Mouse (Mus musculus) fibroblast of lung, adult 2 months (primary cell): ENCODE data around the gene Cdc7.
"Not testable (repeated sequence)": the region's sequence is repeated elsewhere in the genome, so short reads cannot be mapped to it uniquely, and the experiment has no call there.

Experiments
- DNase-seq: peaks from one replicate; pipeline ENCODE4 v3.0.0-alpha.2; 2011; ENCODE audit warnings: low read depth

The Cdc7 gene

DNA sequence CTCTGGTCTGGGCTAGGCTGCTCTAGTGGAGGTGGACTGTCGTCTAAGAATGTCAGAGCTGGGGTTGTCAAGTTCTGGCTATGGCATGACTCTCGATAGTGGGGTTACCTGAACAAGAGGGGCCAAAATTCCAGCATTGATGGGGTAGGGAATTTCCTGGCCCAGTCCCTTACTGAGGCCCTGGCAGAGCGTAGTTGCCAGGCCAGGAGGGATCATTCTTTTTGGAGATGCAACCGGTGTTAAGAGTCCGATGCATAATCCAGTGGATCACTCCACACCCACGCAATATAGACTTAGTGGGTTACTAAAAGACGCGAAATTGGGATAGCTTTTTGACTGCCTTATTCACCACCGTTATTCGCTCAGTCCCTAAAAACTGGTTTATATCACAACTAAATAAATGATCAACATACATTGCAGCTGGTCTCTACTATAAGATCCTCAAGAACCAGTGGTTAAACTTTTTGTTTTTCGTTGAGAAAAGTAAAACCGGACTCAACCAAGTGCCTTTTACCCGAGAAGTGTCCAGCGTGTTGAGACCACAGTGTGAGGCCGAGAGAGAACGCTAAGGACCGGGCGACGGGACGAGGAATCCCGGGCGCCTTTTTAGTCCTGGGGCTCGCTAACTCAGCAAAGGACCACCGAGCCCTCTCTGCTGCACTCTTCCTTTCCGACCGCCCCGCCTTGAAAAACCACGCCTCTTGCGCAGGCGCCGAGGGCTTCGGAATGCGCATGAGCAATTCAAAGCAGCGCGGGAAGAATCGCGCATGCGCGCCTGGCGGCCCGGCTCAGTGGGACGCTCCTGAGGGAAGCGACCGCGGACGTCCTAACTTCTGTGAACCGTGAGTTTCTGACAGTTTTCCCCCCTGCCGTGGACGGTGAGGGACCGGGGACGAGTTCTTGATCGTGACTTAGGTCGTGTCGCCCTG, at the start of gene Cdc7:
Cdc7 (plus strand) TSS at position 739 of the 929 bp plus-strand sequence.
- DNase-seq = peak; percentile 67

DNA sequence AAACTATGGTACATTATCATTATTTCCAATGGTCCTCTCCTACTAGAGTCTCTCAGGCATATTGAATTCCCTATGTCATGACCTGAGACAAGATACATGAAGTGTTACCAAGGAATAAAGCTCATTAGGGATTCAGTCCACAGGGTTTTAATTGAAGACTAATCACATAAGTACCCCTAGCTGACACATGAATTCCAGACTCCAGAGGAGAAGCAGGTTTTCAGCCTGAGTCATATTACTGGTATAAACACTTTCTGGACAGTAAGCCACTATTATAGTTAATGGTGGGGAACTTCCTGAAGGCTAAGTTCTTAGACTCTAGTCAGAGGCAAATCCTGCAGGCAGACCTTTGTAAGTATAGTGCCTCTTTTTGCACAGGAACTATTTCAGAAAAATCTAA, 44.8 kb upstream of the Cdc7 start:
- no peak for DNase-seq

DNA sequence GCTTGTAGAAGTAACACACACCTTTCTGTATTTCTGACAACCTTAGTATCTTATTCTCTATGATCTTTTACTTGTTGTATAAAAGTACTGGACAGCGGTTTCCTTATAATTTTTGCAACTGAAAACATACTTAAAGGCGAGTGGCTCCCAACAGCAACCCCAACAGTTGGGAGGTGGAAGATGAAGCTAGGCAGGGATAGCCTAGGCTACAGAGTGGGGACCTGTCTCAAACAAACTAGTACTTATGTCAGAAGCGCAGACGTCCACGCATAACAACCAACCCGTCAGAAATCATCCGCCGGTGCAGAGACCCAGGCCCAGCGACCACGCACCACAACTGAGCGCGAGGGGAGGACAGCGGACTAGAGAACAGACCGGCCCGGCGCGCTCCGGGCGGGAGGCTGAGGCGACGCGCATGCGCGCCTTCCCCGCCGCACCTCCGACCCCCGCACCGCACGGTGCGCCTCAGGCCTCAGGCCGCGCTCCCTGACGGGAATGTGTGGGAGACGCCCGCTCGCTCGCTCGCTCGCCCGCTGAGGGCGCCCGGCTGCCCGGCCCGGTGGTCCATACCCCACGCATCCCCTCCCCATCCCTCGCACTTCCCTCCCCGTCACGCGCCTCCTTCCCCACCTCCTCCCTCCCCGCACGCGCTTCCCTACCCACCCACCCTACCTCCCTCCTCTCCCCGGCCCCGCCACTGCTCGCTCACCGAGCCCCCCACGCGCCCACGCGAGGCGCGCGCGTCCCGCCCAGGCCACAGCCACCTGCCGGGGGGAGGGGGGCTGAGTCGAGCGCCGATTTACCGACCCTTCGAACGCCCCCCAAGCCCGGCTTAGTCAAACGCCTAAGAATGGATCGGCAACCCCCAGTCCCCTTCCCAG, 38.4 kb upstream of the Cdc7 start, which contains the start of gene Hfm1:
Hfm1 (minus strand) TSS at position 834 of the 881 bp plus-strand sequence.
- DNase-seq = no peak

DNA sequence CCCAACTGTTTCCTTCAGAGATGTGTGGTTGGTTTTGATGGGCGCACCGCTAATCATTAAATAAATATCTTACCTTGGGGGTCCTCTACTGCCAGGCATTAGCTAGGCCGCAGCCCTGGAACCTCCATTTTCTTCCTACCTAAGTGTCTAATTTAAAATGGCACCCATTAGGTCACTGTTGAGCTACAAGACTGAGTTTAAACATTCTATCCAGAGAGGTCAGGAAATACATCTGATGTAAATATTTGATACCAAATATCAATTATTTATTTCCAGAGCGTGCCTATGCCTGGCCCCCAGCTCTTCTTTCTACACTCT, 37.8 kb upstream of the Cdc7 start:
- DNase-seq = no peak

DNA sequence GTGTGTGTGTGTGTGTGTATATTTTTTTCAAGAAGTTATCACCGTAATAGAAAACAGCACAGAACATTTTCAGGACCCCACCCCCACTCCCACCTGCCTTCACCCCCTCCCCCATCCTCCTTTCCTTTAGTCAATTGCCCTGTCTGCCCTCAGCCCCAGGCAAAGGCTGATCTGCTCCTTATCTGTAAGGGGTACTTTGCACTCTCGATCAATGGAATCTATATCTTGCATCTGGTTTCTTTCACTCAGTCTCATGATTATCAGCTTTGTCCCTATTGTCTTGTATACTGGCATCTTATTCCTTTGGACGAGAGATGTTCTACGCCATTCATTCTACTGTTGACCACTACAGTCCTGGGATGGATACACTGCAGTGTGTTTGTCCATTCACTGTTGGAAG, 36.1 kb upstream of the Cdc7 start:
- DNase-seq = no peak

DNA sequence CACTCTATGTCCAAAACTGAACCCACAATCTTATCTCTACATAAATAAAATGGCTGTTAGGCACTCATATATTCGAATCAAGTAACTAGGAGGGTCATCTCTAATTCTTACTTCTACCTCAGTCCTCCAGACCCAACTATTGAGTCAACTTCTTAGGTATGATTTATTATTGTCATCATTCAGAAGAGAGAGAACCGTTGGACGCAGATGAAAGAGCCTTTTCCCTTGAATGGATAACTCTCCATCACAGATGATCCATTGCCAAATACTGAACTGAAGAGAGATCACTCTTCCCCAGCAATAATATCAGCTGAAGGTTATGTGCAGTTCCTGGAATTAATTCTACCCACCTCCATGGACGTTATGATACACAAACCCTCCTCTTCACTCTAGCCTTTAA, 17.8 kb upstream of the Cdc7 start:
- no peak for DNase-seq

DNA sequence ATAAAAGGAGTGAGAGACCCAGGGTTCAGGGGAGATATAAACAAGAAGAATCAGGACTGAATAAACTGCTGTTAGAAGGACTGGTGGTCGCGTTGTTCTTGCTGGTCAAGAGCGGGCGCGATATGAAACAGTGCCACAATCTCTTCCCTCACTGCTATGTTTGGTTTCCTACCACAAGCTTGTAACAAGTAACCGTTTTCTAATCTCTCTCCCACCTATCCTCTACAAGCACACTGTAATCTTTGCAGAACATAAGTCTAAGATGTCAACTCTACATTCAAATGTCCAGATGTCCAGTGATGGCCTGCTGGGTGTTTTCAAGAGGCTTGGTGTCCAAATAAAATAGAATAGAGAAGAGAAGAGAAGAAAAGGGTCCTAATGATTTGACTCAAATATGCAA, 15.4 kb upstream of the Cdc7 start:
- no peak for DNase-seq

DNA sequence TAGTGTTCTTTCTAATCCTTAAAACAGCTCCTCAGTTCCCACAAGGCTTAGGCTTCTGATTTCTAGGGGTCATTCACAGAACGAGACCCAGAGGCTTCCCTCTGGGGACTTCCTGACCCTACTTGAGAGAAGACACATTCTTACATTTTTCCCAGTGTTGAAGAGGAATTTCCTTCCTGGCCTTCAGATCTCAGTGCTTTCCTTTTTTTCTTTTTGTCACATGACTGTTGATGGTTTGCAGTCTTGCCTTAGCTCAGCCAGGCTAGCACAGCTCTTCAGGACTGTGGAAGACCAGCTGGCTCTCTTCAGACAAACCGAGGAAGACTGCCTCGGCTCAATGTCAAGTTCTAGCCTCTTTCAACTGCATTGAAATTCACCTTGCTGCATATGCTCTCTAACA, 7.7 kb upstream of the Cdc7 start:
- DNase-seq = no peak

DNA sequence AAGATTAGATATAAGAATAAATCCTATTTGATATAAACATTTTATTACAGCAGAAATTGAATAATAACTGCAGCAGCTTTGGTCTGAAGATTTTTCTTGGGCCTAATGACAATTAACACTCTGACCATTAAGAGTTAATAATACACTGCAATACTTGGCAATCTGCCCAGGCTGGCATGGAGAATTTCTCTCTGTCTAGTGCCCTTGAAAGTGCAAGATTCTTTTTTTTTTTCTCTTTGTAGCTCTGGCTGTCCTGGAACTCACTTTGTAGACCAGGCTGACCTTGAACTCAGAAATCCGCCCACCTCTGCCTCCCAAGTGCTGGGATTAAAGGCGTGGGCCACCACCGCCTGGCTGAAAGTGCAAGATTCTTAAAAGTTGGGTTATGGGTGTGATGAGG, 5.1 kb upstream of the Cdc7 start:
- no peak for DNase-seq

DNA sequence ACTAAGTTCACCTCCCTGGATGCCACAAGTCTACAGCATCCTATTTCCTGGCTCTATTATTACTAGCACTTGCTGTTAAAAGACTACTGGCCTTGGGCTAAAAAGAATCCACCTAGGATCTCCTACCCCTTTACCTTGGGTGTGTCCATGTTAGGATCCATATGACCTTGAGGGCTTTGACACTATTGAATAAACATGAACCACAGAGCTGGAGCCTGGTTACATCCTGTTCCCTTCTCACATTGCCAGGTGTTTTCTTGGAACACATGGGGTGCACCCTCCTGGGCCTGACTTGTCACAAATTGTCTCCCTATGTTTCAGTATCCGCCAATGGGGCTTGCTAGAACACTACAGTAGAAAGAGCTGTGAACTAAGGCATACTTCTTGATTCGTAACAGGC, 3.7 kb upstream of the Cdc7 start:
- no peak for DNase-seq

DNA sequence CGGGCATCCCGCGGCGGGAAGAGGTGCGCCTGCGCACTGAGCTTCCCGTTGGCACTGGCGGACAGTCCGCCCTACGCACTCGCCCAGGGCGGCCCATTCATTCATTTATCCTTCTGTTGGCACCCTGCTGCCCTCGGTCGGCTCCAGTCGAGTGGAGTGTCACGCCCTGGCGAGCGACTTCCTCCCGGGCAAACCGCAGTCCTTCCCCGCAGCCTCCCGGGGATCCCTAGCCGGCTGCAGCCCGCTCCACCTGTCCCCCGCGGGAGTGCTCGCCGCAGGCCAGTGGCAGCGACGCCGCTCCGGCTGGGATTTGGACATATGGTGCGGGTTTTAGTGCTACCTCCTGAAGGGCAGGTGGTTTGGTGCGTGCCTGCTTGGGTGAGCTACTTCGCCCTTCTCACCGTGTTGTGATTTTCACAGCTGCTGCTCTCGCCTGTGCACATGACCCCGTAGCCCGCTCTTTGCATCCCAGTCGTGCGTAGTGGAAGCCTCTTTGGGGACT, 442 bp downstream of the Cdc7 start:
- no peak for DNase-seq

DNA sequence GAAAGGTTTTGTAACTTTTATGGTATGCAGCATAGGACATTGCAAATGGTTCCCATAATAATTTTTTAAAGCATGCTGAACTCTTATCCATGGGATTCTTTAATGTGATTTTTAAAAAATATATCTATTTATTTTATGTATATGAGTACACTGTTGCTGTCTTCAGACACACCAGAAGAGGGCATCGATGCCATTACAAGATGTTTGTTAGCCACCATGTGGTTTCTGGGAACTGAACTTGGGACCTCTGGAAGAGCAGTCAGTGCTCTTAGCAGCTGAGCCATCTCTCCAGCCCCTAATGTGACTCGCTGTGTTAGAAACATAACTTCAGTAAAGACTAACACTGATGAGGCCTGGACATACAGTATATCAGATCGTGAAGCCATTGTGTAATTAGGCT, 2.3 kb downstream of the Cdc7 start:
- no peak for DNase-seq

DNA sequence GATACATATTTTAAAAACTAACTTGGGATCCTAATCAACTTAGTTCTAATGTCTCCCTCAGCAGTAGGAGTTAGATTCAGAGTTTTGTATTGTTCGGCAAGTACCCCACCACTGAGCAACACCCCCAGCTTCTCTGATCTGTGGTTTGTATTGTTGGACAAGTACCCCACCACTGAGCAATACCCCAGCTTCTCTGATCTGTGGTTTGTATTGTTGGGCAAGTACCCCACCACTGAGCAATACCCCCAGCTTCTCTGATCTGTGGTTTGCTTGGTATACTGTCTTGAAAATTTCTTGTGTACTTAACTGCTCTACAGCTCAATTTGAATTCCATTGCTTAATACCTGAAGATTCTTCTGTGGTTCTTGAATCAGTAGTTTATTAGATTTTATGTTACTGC, 3.5 kb downstream of the Cdc7 start:
- DNase-seq = no peak

DNA sequence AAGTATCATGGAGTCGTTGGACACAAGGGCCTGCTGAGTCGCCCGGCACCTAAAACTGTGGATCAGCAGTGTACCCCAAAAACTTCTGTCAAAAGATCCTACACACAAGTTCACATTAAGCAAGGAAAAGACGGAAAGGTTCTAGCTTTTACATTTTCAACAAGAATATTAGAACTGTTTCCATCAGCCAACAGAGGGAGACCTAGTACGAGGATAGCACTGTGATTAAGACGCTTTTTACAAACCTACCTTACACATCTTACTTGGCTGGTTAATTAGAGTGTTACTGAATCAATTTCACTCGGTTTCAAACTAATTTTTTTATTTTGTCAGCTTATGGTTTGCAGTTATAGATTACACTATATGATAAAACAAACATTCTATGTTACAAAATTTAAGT, 9.8 kb downstream of the Cdc7 start:
- no peak for DNase-seq

DNA sequence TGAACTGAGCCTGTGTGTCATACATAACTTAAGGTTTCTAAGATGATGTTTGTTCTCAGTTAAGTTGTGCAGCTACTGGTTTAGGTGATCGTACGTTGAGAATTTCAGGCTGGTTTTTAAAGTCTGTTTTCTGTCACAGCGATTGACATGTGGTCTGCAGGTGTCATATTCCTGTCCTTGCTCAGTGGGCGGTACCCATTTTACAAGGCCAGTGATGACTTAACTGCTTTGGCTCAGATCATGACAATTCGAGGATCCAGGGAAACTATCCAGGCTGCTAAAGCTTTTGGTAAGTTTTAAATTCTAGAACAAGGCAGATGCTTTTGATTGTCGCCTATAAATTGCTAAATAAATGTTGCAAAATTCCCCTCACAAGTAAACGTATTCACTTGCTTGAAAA, 15.0 kb downstream of the Cdc7 start:
- DNase-seq = no peak

DNA sequence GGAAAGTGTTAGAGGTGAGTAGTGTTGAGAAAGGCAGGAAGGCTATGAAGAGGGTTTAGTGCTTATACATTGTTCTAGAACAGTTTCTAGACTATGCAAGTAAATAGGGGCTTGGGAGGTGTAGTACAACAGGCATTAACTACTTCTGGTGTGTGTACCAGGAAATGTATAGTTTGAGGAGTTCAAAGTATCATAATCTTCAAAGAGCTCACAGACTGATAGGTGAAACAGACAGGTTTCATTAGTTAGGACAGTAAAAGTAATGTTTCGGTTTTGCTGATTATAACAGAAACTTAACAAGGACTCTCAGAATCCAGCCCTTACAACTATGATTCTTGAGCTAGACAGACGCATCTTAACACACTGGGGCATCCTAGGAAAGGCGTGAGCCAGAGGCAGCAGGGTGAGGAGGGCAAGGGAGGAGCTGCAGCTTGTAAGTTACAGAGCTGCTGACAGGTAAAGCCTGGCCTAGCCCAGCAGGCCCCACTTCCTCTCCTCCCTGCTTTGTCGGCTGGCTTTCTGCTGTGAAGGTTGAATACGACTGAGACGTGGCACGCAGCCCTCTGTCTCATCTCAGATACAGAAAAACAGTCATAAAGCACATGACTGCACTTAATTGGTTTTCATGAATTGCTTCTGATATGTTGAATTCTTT, 18.3 kb downstream of the Cdc7 start:
- no peak for DNase-seq

DNA sequence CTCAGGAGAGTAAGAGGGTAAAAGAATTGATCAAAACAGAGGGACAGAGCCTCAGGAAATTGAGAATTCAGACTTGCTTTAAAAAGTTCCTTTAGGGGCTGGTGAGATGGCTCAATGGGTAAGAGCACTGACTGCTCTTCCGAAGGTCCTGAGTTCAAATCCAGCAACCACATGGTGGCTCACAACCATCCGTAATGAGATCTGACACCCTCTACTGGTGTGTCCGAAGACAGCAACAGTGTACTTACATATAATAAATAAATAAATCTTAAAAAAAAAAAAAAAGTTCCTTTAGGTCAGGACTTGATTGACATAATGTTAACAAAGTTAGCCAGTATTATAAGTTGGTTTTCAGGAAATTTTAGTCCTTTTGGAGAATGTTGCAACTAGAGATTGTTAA, 20.8 kb downstream of the Cdc7 start:
- DNase-seq = not testable (repeated sequence)

DNA sequence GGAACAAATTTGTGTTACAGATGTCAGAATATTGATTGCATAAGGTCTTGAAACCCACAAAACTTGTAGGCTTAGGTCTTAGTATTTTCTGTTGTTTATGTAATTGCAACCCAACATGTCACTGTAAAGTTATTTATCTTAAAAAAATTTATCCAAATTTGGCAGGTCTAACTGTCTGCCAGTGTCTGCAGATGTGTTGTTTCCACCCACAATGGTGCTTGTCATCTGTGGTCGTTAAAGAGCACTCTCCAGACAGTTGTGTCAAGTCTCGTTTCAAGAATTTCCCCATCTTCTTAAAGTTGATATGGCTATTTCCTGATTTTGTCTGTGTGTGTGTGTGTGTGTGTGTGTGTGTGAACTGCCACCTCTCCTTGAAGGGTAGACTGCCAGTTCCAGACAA, 21.5 kb downstream of the Cdc7 start:
- DNase-seq = no peak

DNA sequence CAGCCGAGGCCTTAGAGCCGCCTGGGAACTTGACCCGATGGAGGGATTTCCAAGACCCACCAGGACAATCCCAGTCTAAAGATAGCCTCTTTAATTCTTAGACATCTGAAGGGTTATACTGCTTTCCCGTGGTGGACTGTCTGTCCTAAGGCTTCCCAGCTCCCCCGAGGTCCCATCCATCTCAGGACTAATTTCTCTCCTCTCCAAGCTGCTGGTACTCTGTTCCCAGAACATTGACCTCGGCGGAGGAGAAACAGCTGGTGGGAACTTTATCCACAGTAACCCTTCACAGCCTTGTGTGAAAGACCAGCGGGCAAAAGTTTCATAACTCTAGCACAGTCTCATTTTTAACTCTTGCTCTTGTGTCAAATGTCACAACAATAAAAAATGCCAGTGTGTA, 25.1 kb downstream of the Cdc7 start:
- DNase-seq = no peak

DNA sequence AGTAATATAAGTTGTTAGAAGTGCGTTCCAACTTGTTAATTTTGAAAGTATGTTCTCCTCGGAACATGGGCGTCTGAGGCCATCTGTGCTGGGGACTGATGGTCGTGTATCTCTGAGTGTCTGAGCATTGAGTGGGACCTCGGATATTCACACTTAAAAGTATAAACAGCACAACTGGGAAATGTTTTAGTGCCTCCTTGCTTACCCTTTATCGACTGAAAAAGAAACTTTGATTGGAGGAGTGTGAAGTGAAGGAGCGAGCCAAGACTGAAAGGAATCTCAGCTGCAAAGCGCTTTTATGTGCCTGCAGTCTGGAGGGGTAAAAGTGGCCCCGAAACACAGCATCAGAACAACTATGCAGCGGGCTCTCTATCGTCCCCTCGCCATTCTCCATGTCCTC, 25.7 kb downstream of the Cdc7 start:
- no peak for DNase-seq

DNA sequence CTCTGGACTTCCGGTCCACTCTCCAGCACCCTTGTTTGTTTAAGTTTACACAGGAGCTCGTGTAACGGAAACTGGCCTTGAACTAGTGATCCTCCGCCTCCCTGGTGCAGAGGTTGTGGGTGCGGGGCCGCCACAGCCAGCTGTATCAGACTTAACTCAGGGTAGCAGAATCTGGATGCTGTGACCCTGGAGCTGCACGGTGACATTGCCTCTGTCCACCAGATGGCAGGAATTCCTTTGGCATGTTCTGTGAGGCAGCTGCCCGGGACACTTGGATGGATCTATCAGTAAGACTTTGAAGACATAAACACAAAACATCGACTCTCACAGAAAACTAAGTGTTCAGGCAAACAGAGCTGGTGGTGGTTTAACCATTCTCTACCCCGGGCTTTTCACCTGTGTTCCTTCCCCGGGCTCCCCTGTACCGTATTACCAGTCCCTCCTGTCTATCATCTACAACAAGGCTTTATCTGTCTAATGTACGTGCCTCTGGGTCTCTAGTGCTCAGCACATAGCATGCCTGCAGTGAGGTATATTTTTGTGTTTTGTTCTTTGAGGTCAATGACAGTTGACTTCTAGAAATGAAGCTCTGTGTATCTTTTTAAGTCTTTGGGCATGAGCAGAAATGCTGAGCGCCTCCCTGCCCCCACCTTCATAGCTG, 26.6 kb downstream of the Cdc7 start:
- no peak for DNase-seq
